Mouse (Mus musculus): ENCODE data around the gene Kcnj11.

DNA sequence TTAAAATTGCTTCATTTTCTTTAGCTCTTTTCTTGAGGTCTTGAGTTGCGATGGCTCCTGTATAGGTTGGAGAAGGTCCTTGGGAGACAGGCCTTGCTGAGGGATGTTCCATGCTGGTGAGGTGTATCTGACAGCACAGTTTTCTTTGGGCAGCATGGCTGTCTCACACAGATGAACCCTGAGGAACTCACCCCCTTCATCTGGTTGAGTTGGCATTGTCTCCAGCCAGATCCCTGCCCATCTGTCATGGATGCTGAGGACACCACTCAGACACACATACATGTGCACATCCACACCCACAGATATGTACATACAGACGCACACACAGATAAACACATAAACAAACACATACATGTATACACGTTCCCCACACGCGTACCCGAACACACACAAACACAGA lies 37.3 kb downstream of the Kcnj11 start:
- TF ChIP-seq USF1 (IDR thresholded peaks at IDR 0.05; ENCODE audit: low read depth, low read length) (no peak), CTCF (IDR thresholded peaks at IDR 0.05 in 2 of 3, conservative IDR thresholded peaks at IDR 0.05 in 1 of 3; ENCODE audit: control insufficient read depth in 1 of 3, insufficient read depth in 1 of 3, low read depth in 2 of 3, low read length in 3 of 3, poor library complexity in 1 of 3, severe bottlenecking in 1 of 3) (no peak), POLR2A (IDR thresholded peaks at IDR 0.05; ENCODE audit: control insufficient read depth in 1 of 2, insufficient read depth in 1 of 2, low read depth in 1 of 2, low read length in 2 of 2, poor library complexity in 1 of 2) (no peak), POLR2AphosphoS2 (IDR thresholded peaks at IDR 0.05; ENCODE audit: low read length) (no peak), CHD2 (IDR thresholded peaks at IDR 0.05; ENCODE audit: low read length) (no peak)

Data from MEL (cell line).